Mouse (Mus musculus): ENCODE data around the gene Gm10192. TPM values are rescaled to one million over a fixed set of nuclear protein-coding genes. Genes with fewer than 3 reads are reported as not detected.

Gm10192 gene
- not detected for polyA plus RNA-seq (2017; shearing (Covaris generic))

DNA sequence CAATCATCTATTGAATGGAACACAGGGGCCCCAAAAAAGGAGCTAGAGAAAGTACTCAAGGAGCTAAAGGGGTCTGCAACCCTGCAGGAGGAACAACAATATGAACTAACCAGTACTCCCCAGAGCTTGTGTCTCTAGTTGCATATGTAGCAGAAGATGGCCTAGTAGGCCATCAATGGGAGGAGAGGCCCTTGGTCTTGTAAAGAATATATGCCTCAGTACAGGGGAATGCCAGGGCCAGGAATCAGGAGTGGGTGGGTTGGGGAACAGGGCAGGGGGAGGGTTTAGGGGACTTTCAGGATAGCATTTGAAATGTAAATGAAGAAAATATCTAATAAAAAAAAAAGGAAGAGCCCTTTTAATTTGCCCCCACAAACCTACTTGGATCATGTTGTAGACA is at the start of gene Gm10192:
Gene Gm10192 (minus strand): TSS at position 101 of the 400 bp plus-strand sequence.

